Mouse (Mus musculus): Measurements from ENCODE around the gene Vwa3b. TPM values are rescaled to one million over a fixed set of nuclear protein-coding genes. Genes with fewer than 3 reads are reported as not detected.

Vwa3b gene
- total and polyA plus RNA-seq, 2 experiments: 0.37 to 0.40 TPM

- Histone ChIP-seq H3K4me1 (ENCODE audit: control insufficient read depth, insufficient read depth, low read length) (no peaks in the 10 kb centered on the region), H3K79me2 (ENCODE audit: control insufficient read depth, insufficient read depth, low read length) (no peaks in the 10 kb centered on the region), H3K27ac (replicated peaks; ENCODE audit: insufficient read depth, low read depth, low read length) (no peak overlapping the region), H3K36me3 (ENCODE audit: control insufficient read depth, insufficient read depth, low read length) (no peaks in the 10 kb centered on the region), H3K4me3 (ENCODE audit: insufficient read depth, low read depth, low read length) (no peak overlapping the region), H3K27me3 (ENCODE audit: control insufficient read depth, insufficient read depth, low read length) (no peaks in the 10 kb centered on the region), H3K9ac (ENCODE audit: low read depth, low read length) (no peak overlapping the region)
- TF ChIP-seq POLR2A (IDR thresholded peaks at IDR 0.05; ENCODE audit: extremely low read depth, insufficient read depth, low read length) (no peak), CTCF (IDR thresholded peaks at IDR 0.05; ENCODE audit: low read depth, low read length) (no peak)
- WGBS: 68% methylated on average over 6 of the region's 6 CpGs
- DNase-seq (ENCODE audit: extremely low read depth, low read depth, low spot score): no peak
Measured at GRCm38 (mm10) chr1:36985896-36986295, 40.5 kb upstream of the Vwa3b start.

- no peak overlapping the region for H3K4me3 ChIP-seq (ENCODE audit: insufficient read depth, low read depth, low read length)
- no peaks in the 10 kb centered on the region for H3K79me2 ChIP-seq (ENCODE audit: control insufficient read depth, insufficient read depth, low read length)
- 88% methylated on average over 14 of the region's 14 CpGs for WGBS
- no peak for TF ChIP-seq POLR2A (IDR thresholded peaks at IDR 0.05; ENCODE audit: extremely low read depth, insufficient read depth, low read length)
- H3K27me3 ChIP-seq (ENCODE audit: control insufficient read depth, insufficient read depth, low read length): no peaks in the 10 kb centered on the region
- H3K4me1 ChIP-seq (ENCODE audit: control insufficient read depth, insufficient read depth, low read length): no peaks in the 10 kb centered on the region
- no peaks in the 10 kb centered on the region for H3K36me3 ChIP-seq (ENCODE audit: control insufficient read depth, insufficient read depth, low read length)
- H3K27ac ChIP-seq (replicated peaks; ENCODE audit: insufficient read depth, low read depth, low read length): no peak overlapping the region
- no peak overlapping the region for H3K9ac ChIP-seq (ENCODE audit: low read depth, low read length)
- DNase-seq (ENCODE audit: extremely low read depth, low read depth, low spot score): no peak
Measured at GRCm38 (mm10) chr1:36986396-36987160, 39.8 kb upstream of the Vwa3b start.

- WGBS: 84% methylated on average over 10 of the region's 10 CpGs
- TF ChIP-seq POLR2A (IDR thresholded peaks at IDR 0.05; ENCODE audit: extremely low read depth, insufficient read depth, low read length): no peak
- TF ChIP-seq CTCF (IDR thresholded peaks at IDR 0.05; ENCODE audit: low read depth, low read length): no peak
- no peak overlapping the region for H3K9ac ChIP-seq (ENCODE audit: low read depth, low read length)
- no peaks in the 10 kb centered on the region for H3K36me3 ChIP-seq (ENCODE audit: control insufficient read depth, insufficient read depth, low read length)
- H3K4me1 ChIP-seq (ENCODE audit: control insufficient read depth, insufficient read depth, low read length): no peaks in the 10 kb centered on the region
- no peak overlapping the region for H3K27ac ChIP-seq (replicated peaks; ENCODE audit: insufficient read depth, low read depth, low read length)
- DNase-seq (ENCODE audit: extremely low read depth, low read depth, low spot score): no peak
- no peak overlapping the region for H3K4me3 ChIP-seq (ENCODE audit: insufficient read depth, low read depth, low read length)
- H3K27me3 ChIP-seq (ENCODE audit: control insufficient read depth, insufficient read depth, low read length): no peaks in the 10 kb centered on the region
- no peaks in the 10 kb centered on the region for H3K79me2 ChIP-seq (ENCODE audit: control insufficient read depth, insufficient read depth, low read length)
Measured at GRCm38 (mm10) chr1:36987172-36988148, 38.9 kb upstream of the Vwa3b start.

- no peak for DNase-seq (ENCODE audit: extremely low read depth, low read depth, low spot score)
- no peaks in the 10 kb centered on the region for H3K27me3 ChIP-seq (ENCODE audit: control insufficient read depth, insufficient read depth, low read length)
- H3K27ac ChIP-seq (replicated peaks; ENCODE audit: insufficient read depth, low read depth, low read length): no peak overlapping the region
- no peaks in the 10 kb centered on the region for H3K4me1 ChIP-seq (ENCODE audit: control insufficient read depth, insufficient read depth, low read length)
- H3K9ac ChIP-seq (ENCODE audit: low read depth, low read length): no peak overlapping the region
- TF ChIP-seq CTCF (IDR thresholded peaks at IDR 0.05; ENCODE audit: low read depth, low read length) (no peak), POLR2A (IDR thresholded peaks at IDR 0.05; ENCODE audit: extremely low read depth, insufficient read depth, low read length) (no peak)
- no peak overlapping the region for H3K4me3 ChIP-seq (ENCODE audit: insufficient read depth, low read depth, low read length)
- WGBS: 90% methylated on average over 6 of the region's 6 CpGs
- H3K79me2 ChIP-seq (ENCODE audit: control insufficient read depth, insufficient read depth, low read length): no peaks in the 10 kb centered on the region
- no peaks in the 10 kb centered on the region for H3K36me3 ChIP-seq (ENCODE audit: control insufficient read depth, insufficient read depth, low read length)
Measured at GRCm38 (mm10) chr1:36988161-36988560, 38.2 kb upstream of the Vwa3b start.

- Histone ChIP-seq H3K27ac (replicated peaks; ENCODE audit: insufficient read depth, low read depth, low read length) (no peak overlapping the region), H3K36me3 (ENCODE audit: control insufficient read depth, insufficient read depth, low read length) (no peaks in the 10 kb centered on the region), H3K27me3 (ENCODE audit: control insufficient read depth, insufficient read depth, low read length) (no peaks in the 10 kb centered on the region), H3K79me2 (ENCODE audit: control insufficient read depth, insufficient read depth, low read length) (no peaks in the 10 kb centered on the region), H3K4me1 (ENCODE audit: control insufficient read depth, insufficient read depth, low read length) (no peaks in the 10 kb centered on the region), H3K9ac (ENCODE audit: low read depth, low read length) (no peak overlapping the region), H3K4me3 (ENCODE audit: insufficient read depth, low read depth, low read length) (no peak overlapping the region)
- WGBS: 87% methylated on average over 6 of the region's 6 CpGs
- DNase-seq (ENCODE audit: extremely low read depth, low read depth, low spot score): no peak
- no peak for TF ChIP-seq POLR2A (IDR thresholded peaks at IDR 0.05; ENCODE audit: extremely low read depth, insufficient read depth, low read length)
- no peak for TF ChIP-seq CTCF (IDR thresholded peaks at IDR 0.05; ENCODE audit: low read depth, low read length)
Measured at GRCm38 (mm10) chr1:36988561-36988960, 37.8 kb upstream of the Vwa3b start.

All from liver, adult 2 months (tissue).